Mouse (Mus musculus): ENCODE measurements at regions not wholly inside any gene's neighbourhood (a gene's known extent, or its start where the extent isn't known, plus 50 kb on each side); places are given as distances from the start of the nearest gene placed in this dataset.

DNA sequence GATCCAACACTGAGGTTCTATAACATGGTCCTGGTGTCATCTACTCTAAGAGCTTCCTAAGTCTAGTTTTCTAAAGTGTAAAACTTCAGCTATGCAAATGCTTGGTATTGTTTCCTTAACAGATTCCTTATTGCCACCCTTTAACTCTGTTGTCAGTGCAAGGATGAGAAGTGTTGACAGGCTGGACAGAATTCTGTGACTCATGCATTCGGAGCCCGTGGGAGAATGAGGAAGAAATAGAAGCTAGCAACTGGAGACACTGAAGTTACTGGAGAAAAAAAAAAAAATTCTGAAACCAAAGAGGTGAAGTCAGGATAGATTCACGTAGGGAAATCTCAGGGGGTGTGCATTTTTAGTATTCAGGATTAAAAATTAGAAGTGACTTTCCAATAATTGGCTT is 128.6 kb upstream of the Pum3 start:
- Histone ChIP-seq H3K9me3 (no peaks in the 10 kb centered on the region), H3K4me1 (no peaks in the 10 kb centered on the region), H3K36me3 (no peaks in the 10 kb centered on the region), H3K4me2 (replicated peaks) (no peak overlapping the region), H3K27me3 (no peaks in the 10 kb centered on the region), H3K4me3 (no peak overlapping the region), H3K27ac (replicated peaks) (no peak overlapping the region), H3K9ac (replicated peaks) (no peak overlapping the region)
- no peak for ATAC-seq (ENCODE audit: low FRiP score, low read depth)
- WGBS, result 74% methylated on average over 3 of the region's 3 CpGs

DNA sequence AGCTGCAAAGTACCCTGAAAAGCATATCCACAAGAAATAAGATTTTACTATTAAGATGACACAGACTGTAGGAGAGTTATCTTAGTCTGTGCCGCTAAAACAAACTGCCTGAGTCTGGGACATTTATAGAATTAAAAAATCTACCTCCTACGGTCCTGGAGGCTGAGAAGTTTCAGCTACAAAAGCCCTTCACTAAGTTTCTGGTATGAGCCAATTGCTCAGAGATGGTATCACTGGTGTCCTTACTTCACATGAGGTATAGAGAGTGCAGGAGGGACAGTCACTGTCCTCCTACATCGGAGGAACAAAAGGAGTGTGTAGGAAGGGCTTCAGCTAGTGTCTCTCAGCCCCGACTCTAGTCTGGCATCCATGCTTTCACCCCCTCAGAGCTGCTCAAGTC is 127.1 kb upstream of the Pum3 start:
- ATAC-seq (ENCODE audit: low FRiP score, low read depth), result no peak
- no peak overlapping the region for H3K4me2 ChIP-seq (replicated peaks)
- no peak overlapping the region for H3K27ac ChIP-seq (replicated peaks)
- WGBS, result 90% methylated on average over 4 of the region's 4 CpGs
- H3K4me1 ChIP-seq, result no peaks in the 10 kb centered on the region
- no peak overlapping the region for H3K9ac ChIP-seq (replicated peaks)
- no peaks in the 10 kb centered on the region for H3K36me3 ChIP-seq
- H3K4me3 ChIP-seq, result no peak overlapping the region
- H3K9me3 ChIP-seq, result no peaks in the 10 kb centered on the region
- H3K27me3 ChIP-seq, result 0 out of 2 replicates have a peak, but pooled peaks cover 4% of the 10 kb centered on the region

DNA sequence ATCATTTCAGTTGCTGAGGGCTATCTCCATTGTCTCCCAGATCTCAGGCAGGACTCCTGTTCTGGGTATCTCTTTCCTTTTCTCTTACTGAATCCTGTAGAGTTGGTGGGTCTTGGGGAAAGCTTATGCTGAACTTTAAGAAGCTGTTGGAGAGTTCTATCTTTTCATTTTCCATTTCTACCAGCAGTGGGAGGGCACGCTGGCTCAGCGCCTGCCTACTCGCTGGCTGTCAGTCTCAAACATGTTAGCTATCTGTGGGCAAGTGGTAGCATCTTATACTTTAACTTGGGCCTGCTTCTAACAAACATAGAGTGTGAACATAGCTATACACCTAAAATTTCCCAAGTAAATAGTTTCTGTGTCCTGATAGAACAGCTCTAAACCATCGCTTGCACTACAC is 125.2 kb upstream of the Pum3 start:
- WGBS, result 94% methylated on average over 4 of the region's 4 CpGs
- no peaks in the 10 kb centered on the region for H3K4me1 ChIP-seq
- 0 out of 2 replicates have a peak, but pooled peaks cover 4% of the 10 kb centered on the region for H3K27me3 ChIP-seq

DNA sequence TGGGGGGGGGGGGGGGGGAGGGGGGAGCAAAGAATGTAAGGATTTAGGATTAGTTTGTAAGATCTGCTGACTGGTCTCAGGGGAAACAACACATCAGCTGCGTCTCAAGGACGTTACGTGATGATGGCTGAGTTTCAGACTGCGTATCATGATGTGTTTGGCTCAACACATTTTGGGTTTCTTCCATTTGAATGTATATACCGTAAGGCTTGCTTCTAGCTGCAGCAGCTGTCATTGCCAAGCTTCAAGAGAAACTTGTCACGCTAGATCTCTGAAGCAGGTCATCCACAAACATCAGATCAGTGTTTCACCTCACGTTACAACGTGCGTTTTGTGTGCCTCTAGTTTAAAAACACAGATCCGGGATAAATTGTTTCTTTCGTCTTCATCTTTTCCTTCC is 123.6 kb upstream of the Pum3 start:
- WGBS, result 82% methylated on average over 11 of the region's 11 CpGs
- Histone ChIP-seq H3K36me3 (no peaks in the 10 kb centered on the region), H3K9ac (replicated peaks) (no peak overlapping the region), H3K4me1 (no peaks in the 10 kb centered on the region), H3K9me3 (no peaks in the 10 kb centered on the region), H3K27me3 (0 out of 2 replicates have a peak, but pooled peaks cover 4% of the 10 kb centered on the region), H3K4me3 (no peak overlapping the region), H3K27ac (replicated peaks) (no peak overlapping the region), H3K4me2 (replicated peaks) (no peak overlapping the region)
- no peak for ATAC-seq (ENCODE audit: low FRiP score, low read depth)

More for the DNA sequence above, 125.2 kb upstream of the Pum3 start:
- Histone ChIP-seq H3K9ac (replicated peaks) (no peak overlapping the region), H3K4me3 (no peak overlapping the region), H3K9me3 (no peaks in the 10 kb centered on the region), H3K27ac (replicated peaks) (no peak overlapping the region), H3K36me3 (no peaks in the 10 kb centered on the region), H3K4me2 (replicated peaks) (no peak overlapping the region)
- ATAC-seq (ENCODE audit: low FRiP score, low read depth), result no peak

DNA sequence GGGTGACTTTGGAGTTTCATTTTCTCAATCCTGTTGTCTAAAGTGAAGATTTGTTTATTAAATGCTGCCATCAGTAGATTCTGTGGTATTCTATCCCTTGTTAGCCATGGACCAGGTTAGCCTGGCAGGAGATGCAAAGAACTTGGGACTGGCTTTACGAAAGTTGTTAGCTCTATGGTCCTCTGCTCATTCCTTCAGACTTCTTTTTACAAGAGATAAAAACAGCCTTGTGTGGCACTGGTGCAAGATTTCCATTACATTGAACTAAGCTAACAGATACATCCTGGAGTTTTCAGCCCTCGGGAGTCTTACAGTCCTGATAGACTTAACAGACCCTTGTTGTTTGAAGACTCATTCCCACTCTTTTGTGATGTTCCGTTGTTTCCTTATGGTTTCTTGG is 108.1 kb upstream of the Pum3 start:
- Histone ChIP-seq H3K27ac (replicated peaks) (no peak overlapping the region), H3K4me2 (replicated peaks) (no peak overlapping the region), H3K4me3 (no peak overlapping the region), H3K27me3 (peaks cover 3% of the 10 kb centered on the region; the same call in 1 of the 2 replicates), H3K36me3 (no peaks in the 10 kb centered on the region), H3K9me3 (no peaks in the 10 kb centered on the region), H3K9ac (replicated peaks) (no peak overlapping the region), H3K4me1 (peaks cover 10% of the 10 kb centered on the region; the same call in 1 of the 2 replicates)
- ATAC-seq (ENCODE audit: low FRiP score, low read depth), result no peak
- 82% methylated on average over 3 of the region's 3 CpGs for WGBS

DNA sequence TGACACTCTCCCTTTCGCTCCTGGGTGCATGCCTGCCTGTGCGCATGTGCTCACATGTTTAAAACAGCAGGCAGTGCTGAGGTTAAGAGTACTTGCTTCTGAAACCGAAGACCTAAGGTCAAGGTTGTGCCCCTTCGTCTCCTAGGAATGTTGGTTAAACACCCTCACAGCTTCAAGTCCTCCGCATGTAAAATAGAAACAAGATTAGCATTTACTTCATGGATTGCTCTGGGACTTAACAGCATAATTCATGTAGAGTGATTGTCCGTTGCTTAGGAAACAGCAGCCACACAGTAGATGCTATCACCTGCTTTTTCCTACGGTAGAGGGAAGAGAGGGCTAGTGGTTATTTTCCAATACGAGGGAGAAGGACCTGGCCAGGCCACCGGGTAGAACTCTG is 107.4 kb upstream of the Pum3 start:
- H3K9ac ChIP-seq (replicated peaks), result no peak overlapping the region
- H3K36me3 ChIP-seq, result no peaks in the 10 kb centered on the region
- H3K4me2 ChIP-seq (replicated peaks), result no peak overlapping the region
- H3K27ac ChIP-seq (replicated peaks), result no peak overlapping the region
- peaks cover 10% of the 10 kb centered on the region; the same call in 1 of the 2 replicates for H3K4me1 ChIP-seq
- 40% methylated on average over 9 of the region's 9 CpGs for WGBS
- no peak for ATAC-seq (ENCODE audit: low FRiP score, low read depth)
- peaks cover 3% of the 10 kb centered on the region; the same call in 1 of the 2 replicates for H3K27me3 ChIP-seq
- no peak overlapping the region for H3K4me3 ChIP-seq
- no peaks in the 10 kb centered on the region for H3K9me3 ChIP-seq

DNA sequence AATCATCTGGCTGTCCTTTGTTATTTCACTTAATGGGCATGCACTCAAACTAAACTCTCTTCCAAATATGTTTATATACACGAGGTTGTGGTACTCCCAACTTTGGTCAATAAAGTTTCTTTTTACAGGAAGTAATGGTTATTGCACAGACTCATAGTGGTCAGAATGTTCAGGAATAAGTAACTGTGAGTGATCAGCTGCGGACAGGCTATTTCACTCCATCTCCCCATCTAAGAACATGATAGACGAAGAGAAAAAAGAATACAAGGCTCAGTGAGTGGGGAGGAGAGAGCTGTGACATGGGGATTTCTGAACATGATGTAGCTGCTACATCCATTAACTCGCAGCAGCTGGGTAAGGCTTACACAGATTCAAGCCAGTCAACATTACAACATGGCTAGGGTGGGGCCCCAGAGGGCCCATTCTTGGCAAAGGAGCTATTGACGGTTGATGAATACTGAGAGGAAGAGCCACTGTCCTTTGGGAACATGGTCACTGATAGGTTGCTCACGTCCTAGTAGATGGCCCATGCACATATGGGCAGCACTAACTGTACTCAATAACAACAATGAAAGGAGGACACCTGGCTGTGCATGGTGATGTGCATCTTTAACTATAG is 98.4 kb upstream of the Pum3 start:
- Histone ChIP-seq H3K36me3 (no peaks in the 10 kb centered on the region), H3K9ac (replicated peaks) (no peak overlapping the region), H3K27me3 (no peaks in the 10 kb centered on the region), H3K4me3 (no peak overlapping the region), H3K4me1 (no peaks in the 10 kb centered on the region), H3K9me3 (no peaks in the 10 kb centered on the region), H3K4me2 (replicated peaks) (no peak overlapping the region), H3K27ac (replicated peaks) (no peak overlapping the region)
- WGBS, result 93% methylated on average over 6 of the region's 6 CpGs
- no peak for ATAC-seq (ENCODE audit: low FRiP score, low read depth)

DNA sequence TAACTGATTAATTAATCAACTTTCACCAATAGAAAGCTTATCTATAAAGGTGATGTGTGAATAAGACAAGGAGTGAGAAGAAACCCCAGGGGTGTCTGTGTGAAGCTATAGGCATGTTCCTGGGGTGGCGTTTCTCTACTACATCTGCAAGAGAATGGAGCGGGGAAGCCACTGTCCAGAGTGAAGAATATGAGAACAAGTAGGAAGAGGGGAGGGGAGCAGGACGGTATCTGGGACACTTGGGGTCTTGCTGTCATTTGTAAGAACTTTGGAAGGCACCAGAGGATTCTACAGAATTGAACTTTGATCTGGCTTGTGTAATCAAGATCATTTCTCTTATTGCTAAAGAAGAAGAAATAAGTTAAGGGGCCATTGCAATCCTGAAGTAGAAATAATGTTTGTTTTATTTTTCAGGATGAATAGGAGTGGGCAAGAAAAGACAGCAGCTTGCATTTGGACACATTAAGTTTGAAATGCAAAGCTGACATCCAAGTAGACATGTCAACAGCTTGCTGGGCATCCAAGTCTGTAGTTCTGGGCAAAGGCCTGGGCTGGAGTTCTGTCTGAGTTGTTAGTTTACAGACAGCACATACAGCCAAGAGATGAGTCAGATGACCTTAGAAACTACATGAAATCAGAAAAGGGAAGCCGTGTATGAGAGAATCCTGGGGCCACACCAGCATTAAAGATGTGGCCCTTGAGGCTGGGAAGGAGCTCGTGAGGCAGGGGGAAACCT is 89.9 kb upstream of the Pum3 start:
- ATAC-seq (ENCODE audit: low FRiP score, low read depth), result no peak
- Histone ChIP-seq H3K27ac (replicated peaks) (no peak overlapping the region), H3K27me3 (no peaks in the 10 kb centered on the region), H3K4me1 (no peaks in the 10 kb centered on the region), H3K36me3 (no peaks in the 10 kb centered on the region), H3K4me3 (no peak overlapping the region), H3K4me2 (replicated peaks) (no peak overlapping the region), H3K9me3 (no peaks in the 10 kb centered on the region), H3K9ac (replicated peaks) (no peak overlapping the region)
- 85% methylated on average over 5 of the region's 5 CpGs for WGBS

DNA sequence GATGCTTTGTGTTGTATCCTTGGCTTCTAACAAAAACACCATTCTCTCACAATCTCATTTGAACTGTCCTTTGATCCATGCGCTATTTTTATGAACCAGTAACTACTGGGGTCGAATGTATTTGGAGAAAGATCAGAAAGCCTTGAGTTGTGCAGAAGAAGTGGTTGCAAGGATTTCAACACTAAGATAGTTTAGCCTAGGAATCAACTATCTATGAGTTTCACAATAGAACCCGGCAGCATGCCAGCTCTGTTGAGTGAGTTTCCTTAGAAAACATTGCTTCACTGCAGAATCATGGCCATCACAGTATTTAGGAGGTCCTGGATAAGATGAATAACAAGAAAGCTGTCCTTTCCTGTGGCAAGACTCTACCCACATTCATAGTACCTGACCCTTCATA is 84.6 kb upstream of the Pum3 start:
- no peaks in the 10 kb centered on the region for H3K36me3 ChIP-seq
- no peak overlapping the region for H3K4me3 ChIP-seq
- no peaks in the 10 kb centered on the region for H3K27me3 ChIP-seq
- H3K9me3 ChIP-seq, result no peaks in the 10 kb centered on the region
- no peak overlapping the region for H3K27ac ChIP-seq (replicated peaks)
- no peaks in the 10 kb centered on the region for H3K4me1 ChIP-seq
- H3K4me2 ChIP-seq (replicated peaks), result no peak overlapping the region
- 85% methylated on average over 3 of the region's 3 CpGs for WGBS
- no peak for ATAC-seq (ENCODE audit: low FRiP score, low read depth)
- no peak overlapping the region for H3K9ac ChIP-seq (replicated peaks)

DNA sequence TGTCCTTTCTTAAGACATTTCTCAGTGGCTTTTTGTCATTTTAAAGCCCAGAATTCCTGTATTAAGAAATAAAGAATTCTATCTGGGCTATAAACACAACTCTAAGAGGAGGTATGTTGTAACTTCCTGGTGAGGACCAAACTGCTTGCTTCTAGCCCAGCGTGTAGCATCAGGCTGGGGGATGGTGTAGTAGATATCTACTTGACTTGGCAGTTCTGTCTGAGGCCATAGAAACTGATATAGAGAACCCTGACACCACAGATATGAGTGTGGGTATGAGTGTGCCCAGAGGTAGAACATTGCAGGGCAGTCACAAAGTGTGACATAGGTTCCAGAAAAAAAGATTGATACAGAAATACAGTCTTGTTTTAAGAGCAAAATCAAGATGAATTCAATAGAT is 83.9 kb upstream of the Pum3 start:
- H3K36me3 ChIP-seq, result no peaks in the 10 kb centered on the region
- H3K4me2 ChIP-seq (replicated peaks), result no peak overlapping the region
- no peak overlapping the region for H3K4me3 ChIP-seq
- no peak for ATAC-seq (ENCODE audit: low FRiP score, low read depth)
- no peak overlapping the region for H3K27ac ChIP-seq (replicated peaks)
- H3K9ac ChIP-seq (replicated peaks), result no peak overlapping the region
- WGBS, result 71% methylated on average over 1 of the region's 1 CpGs
- no peaks in the 10 kb centered on the region for H3K27me3 ChIP-seq
- no peaks in the 10 kb centered on the region for H3K4me1 ChIP-seq
- H3K9me3 ChIP-seq, result no peaks in the 10 kb centered on the region

DNA sequence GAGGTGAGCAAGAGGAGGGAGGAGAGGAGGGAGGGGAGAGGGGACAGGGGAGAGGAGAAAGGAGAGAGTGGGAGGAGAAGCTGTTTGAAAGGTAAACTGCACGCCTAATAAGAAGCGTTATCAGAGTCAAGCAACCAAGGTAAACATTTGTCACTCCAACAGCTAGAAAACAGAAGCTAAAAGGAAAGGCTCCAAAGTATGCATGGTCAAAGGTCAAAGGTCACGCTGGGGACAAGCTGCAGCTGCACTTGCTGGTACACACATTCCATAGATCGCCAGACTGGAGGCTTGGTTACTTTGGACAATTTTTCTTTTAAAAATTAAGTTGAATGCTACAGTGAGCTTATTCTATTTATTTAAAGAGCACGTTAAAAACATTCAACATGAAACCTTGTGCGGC is 81.7 kb upstream of the Pum3 start:
- Histone ChIP-seq H3K9ac (replicated peaks) (no peak overlapping the region), H3K27ac (replicated peaks) (no peak overlapping the region), H3K4me1 (no peaks in the 10 kb centered on the region), H3K9me3 (no peaks in the 10 kb centered on the region), H3K36me3 (no peaks in the 10 kb centered on the region), H3K4me3 (no peak overlapping the region), H3K27me3 (no peaks in the 10 kb centered on the region), H3K4me2 (replicated peaks) (no peak overlapping the region)
- ATAC-seq (ENCODE audit: low FRiP score, low read depth), result no peak
- WGBS, result 44% methylated on average over 6 of the region's 6 CpGs

DNA sequence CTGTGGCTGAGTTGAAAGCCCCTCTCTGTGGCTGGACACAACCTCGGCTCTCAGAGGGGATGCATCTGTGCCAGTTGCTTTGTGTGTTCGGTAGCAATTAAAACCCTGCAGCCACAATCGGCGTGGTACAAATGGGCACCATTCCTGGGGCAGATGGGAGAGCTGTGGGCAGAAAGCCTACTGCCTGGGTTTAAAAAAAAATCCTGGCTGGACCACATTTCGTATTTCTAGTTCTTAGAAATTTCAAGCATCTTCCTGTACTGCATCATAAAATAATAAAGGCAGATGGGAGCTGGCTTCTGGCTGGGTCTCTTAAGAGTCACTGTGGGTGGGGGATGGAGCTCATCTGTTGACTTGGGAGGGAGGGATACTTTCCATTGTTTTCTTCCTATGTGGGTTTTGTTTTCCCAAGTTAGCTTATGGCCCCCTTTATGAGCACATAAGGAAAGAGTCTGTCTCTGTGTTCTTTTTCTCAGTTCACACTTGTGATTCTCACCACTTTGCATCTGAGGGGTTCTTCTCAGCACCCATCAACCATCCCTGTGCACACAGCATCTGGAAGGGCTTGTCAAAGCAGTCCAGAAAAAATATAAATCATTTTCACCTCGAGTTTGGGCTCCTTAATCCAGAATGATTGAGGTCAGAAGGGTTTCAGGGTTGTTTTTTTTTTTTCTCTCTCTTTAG is 80.5 kb upstream of the Pum3 start:
- WGBS, result 75% methylated on average over 6 of the region's 6 CpGs
- H3K4me3 ChIP-seq, result no peak overlapping the region
- H3K27me3 ChIP-seq, result no peaks in the 10 kb centered on the region
- H3K4me2 ChIP-seq (replicated peaks), result no peak overlapping the region
- H3K36me3 ChIP-seq, result no peaks in the 10 kb centered on the region
- no peaks in the 10 kb centered on the region for H3K4me1 ChIP-seq
- no peaks in the 10 kb centered on the region for H3K9me3 ChIP-seq
- no peak overlapping the region for H3K9ac ChIP-seq (replicated peaks)
- ATAC-seq (ENCODE audit: low FRiP score, low read depth), result no peak
- no peak overlapping the region for H3K27ac ChIP-seq (replicated peaks)

Measured in midbrain, embryonic 12.5 days (tissue).